Mouse (Mus musculus) megakaryocyte, embryonic 14.5 days (primary cell): Measurements from ENCODE around the gene Mrpl35. TPM values are rescaled to one million over a fixed set of nuclear protein-coding genes. Genes with fewer than 3 reads are reported as not detected.

Experiments used
- H3K27me3 ChIP-seq: replicated peaks from 2 replicates; pipeline ENCODE3; 2012; ENCODE audit warnings: inconsistent platforms
- H3K36me3 ChIP-seq: replicated peaks from 2 replicates; pipeline ENCODE3; 2012; ENCODE audit warnings: low read length, inconsistent platforms, mixed read lengths
- H3K4me1 ChIP-seq: 2 replicates; pipeline ENCODE4 v1.6.1; 2012; ENCODE audit warnings: inconsistent platforms
- H3K4me3 ChIP-seq: replicated peaks from 2 replicates; pipeline ENCODE3; 2012; ENCODE audit warnings: moderate library complexity, mild to moderate bottlenecking, inconsistent platforms
- H3K9me3 ChIP-seq: 2 replicates; pipeline ENCODE4 v1.6.1; 2012; ENCODE audit warnings: inconsistent platforms
- FLI1 ChIP-seq: IDR thresholded peaks from 2 replicates; pipeline ENCODE4 v1.6.1; 2012; ENCODE audit warnings: low read length, inconsistent platforms, mixed read lengths
- GATA1 ChIP-seq: IDR thresholded peaks from 3 replicates; pipeline ENCODE4 v1.6.1; 2012; ENCODE audit warnings: mixed read lengths, low read length, inconsistent platforms, borderline replicate concordance
- polyA plus RNA-seq: library from polyadenylated mRNA; stranded (reverse); fragments of >175 nt; gene quantifications from 2 replicates; pipeline ENCODE4 v1.2.3, GENCODE M21; 2012; ENCODE audit warnings: low replicate concordance; ENCODE audit not compliant: insufficient read depth

The Mrpl35 gene
- polyA plus RNA-seq, 1 experiment, result 1.00 TPM

DNA sequence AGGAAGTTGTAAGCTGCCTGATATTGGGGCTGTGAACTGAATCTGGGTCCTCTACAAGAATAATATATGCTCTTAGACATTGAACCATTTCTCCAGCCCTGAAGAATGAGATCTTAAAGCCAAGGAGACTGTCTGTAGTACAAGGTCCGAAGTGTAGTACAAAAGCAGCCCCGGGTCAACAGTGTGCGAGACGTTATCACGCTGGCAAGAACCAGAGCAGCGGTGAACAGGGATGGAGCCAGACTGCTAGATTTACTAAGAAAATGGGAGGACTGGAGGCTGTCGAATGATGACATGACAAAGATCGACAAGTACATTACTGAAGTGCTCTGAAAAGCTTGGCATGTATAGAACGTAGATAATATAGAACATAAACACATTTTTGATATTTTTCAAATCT is 3.0 kb upstream of the Mrpl35 start:
- Histone ChIP-seq H3K27me3 (no peaks in the 10 kb centered on the region), H3K4me3 (no peak overlapping the region), H3K9me3 (no peaks in the 10 kb centered on the region), H3K36me3 (peaks cover 15% of the 10 kb centered on the region), H3K4me1 (peaks cover 20% of the 10 kb centered on the region)
- TF ChIP-seq FLI1, result no peak
- no peak for TF ChIP-seq GATA1

DNA sequence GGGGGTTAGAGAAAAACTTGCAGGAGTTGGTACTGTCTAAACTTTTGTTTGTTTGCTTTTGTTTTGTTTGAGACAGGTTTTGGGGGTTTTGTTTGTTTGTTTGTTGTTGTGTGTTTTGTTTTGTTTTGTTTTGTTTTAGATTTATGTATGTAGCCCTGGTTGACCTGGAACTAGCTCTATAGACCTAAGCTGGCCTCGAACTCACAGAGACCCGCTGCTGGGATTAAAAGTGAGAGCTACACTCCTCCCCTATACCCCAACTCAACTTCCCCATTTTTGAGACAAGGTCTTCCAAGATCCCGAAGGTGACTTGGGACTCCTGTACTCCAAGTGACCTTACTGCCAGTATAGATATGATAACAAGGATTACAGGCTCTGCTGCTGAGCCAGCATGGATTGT is 2.8 kb downstream of the Mrpl35 start:
- Histone ChIP-seq H3K27me3 (no peaks in the 10 kb centered on the region), H3K36me3 (peaks cover 8% of the 10 kb centered on the region), H3K9me3 (no peaks in the 10 kb centered on the region), H3K4me3 (peak overlapping the region; percentile 99), H3K4me1 (peaks cover 27% of the 10 kb centered on the region)
- TF ChIP-seq GATA1, result no peak
- no peak for TF ChIP-seq FLI1

DNA sequence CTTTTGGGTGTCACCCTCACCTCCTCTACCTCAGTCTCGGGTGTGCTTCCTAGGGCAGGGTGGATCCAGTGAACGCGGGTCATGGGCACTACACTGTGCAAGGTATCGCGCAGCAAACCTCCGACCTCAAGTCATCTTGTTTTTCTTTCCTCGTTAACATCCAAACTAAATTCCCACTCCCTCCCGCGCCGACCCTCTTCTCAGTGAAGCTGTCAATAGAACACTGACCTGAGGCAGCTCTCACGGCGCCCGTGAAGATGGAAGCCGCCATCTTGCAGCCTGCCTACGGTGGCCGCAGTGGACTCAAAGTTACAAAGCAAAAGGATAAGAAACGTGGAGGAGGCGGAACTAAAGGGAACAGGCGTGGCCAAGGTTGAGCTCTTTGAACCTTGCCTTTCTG is 3.3 kb downstream of the Mrpl35 start:
- TF ChIP-seq GATA1 (0 out of 3 replicates have a peak, but pooled peaks have one; percentile 30), FLI1 (no peak)
- Histone ChIP-seq H3K27me3 (no peaks in the 10 kb centered on the region), H3K9me3 (no peaks in the 10 kb centered on the region), H3K4me3 (peak overlapping the region; percentile 99), H3K36me3 (peaks cover 12% of the 10 kb centered on the region), H3K4me1 (peaks cover 27% of the 10 kb centered on the region)

- Histone ChIP-seq H3K27me3 (no peaks in the 10 kb centered on the region), H3K4me1 (peaks cover 27% of the 10 kb centered on the region), H3K9me3 (no peaks in the 10 kb centered on the region), H3K36me3 (peaks cover 17% of the 10 kb centered on the region), H3K4me3 (peak overlapping the region; percentile 99)
- TF ChIP-seq FLI1 (no peak), GATA1 (no peak)
Observed at GRCm38 (mm10) chr6:71823085-71823484, 3.7 kb downstream of the Mrpl35 start.

- Histone ChIP-seq H3K9me3 (no peaks in the 10 kb centered on the region), H3K27me3 (no peaks in the 10 kb centered on the region), H3K36me3 (peaks cover 49% of the 10 kb centered on the region), H3K4me1 (peaks cover 27% of the 10 kb centered on the region), H3K4me3 (peak overlapping the region; percentile 69)
- TF ChIP-seq FLI1, result no peak
Observed at GRCm38 (mm10) chr6:71819764-71820292, 6.9 kb downstream of the Mrpl35 start.

- Histone ChIP-seq H3K4me3 (no peak overlapping the region), H3K27me3 (no peaks in the 10 kb centered on the region), H3K4me1 (peaks cover 8% of the 10 kb centered on the region), H3K9me3 (no peaks in the 10 kb centered on the region), H3K36me3 (peaks cover 73% of the 10 kb centered on the region)
- TF ChIP-seq GATA1, result no peak
- TF ChIP-seq FLI1, result no peak
Observed at GRCm38 (mm10) chr6:71812820-71813219, 13.9 kb downstream of the Mrpl35 start.

- Histone ChIP-seq H3K4me3 (no peak overlapping the region), H3K4me1 (peaks cover 37% of the 10 kb centered on the region), H3K36me3 (peaks cover 43% of the 10 kb centered on the region), H3K9me3 (no peaks in the 10 kb centered on the region), H3K27me3 (peaks cover 7% of the 10 kb centered on the region)
- TF ChIP-seq FLI1 (no peak), GATA1 (no peak)
Observed at GRCm38 (mm10) chr6:71809890-71810289, 16.9 kb downstream of the Mrpl35 start.

- H3K36me3 ChIP-seq, result peaks cover 15% of the 10 kb centered on the region
- H3K4me3 ChIP-seq, result no peak overlapping the region
- peaks cover 8% of the 10 kb centered on the region for H3K27me3 ChIP-seq
- H3K9me3 ChIP-seq, result no peaks in the 10 kb centered on the region
- H3K4me1 ChIP-seq, result peaks cover 66% of the 10 kb centered on the region
- TF ChIP-seq FLI1 (no peak), GATA1 (no peak)
Observed at GRCm38 (mm10) chr6:71806713-71807112, 20.1 kb downstream of the Mrpl35 start.

DNA sequence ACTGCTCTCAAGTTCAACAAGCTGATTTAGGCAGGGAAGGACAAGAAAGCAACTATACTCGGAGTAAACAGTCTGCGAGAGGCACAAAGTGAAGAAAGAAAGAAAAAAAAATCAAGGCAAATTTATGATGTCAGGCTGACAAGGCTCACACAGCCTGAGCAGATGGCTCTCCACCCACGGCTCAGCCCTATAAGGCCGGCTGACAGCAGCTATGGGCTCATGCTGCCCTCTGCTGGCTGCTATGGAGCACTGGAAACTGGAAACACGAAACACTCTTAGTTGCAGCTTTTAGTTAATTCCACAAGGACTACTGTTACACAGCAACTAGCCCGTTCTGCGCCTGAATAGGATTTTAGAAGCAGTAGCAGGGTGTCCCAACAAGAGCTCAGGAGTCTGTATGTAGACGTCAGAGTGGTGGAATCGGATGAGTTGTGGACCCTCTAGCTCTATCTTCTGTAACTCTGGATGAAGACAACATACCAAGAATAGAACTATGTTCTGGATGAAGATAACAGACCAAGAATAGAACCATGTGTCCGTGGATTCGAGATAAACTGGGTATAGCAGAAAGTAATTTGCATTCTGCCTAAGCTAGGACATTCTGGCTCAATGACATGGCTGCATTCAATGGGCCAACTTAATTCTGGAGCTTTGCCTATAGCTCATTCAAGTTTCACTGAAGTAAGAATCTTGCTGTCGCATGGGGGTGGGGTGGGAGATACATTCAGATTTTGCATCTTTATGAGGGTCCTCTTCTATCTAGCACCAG is 22.5 kb downstream of the Mrpl35 start:
- Histone ChIP-seq H3K27me3 (peaks cover 20% of the 10 kb centered on the region), H3K9me3 (no peaks in the 10 kb centered on the region; the same call in 1 of the 2 replicates), H3K36me3 (no peaks in the 10 kb centered on the region), H3K4me3 (peak overlapping the region; percentile 43), H3K4me1 (peaks cover 83% of the 10 kb centered on the region)
- TF ChIP-seq GATA1 (no peak), FLI1 (no peak)

GRCm38 (mm10) chr6:71803609-71804008 is 23.2 kb downstream of the Mrpl35 start:
- H3K4me3 ChIP-seq, result no peak overlapping the region
- H3K36me3 ChIP-seq, result no peaks in the 10 kb centered on the region
- H3K27me3 ChIP-seq, result peaks cover 23% of the 10 kb centered on the region
- peaks cover 83% of the 10 kb centered on the region for H3K4me1 ChIP-seq
- no peaks in the 10 kb centered on the region; the same call in 1 of the 2 replicates for H3K9me3 ChIP-seq
- TF ChIP-seq GATA1, result no peak
- TF ChIP-seq FLI1, result no peak
